Mouse (Mus musculus): ENCODE data around the gene Zfp943.
A peak's percentile ranks its signal among the peaks of the same experiment; 100 is the strongest.

Gene Zfp943

DNA sequence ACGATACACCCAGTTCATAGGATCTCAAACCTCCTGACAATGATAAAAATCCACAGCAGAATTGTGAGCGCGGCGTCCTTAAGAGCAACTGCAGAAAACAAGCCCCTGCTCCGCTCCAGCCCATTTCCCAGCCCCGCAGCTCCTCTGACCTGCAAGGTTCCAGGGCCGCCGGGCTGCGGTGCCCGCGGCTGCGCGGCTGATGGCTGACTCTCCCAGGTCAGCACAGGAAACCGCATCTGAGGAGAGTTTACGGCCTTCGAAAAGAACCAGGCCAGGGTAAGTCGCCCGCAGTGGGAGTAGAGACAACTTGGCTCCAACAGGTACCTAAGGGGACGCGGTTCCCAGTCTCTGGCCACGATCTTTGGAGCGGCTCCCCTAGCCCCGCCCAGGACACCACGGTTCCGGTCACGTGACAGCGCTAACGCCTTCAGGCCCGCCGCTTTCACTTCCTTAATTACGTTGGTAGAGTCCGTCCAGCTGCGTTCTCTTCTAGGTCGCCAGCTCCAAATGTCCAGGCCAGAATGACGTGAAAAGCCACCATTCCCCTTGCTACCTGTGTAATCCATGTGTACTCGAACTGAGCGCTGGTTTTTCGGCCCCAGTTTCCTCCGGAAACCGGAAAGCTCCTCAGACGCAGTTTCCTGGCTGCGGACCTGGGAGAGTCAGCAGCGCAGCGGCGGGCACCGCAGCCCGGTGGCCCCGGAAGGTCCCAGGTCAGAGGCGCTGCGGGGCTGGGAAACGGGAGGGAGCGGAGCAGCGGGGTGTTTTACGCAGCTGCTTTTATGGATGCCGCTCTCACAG, at the start of gene Zfp943, which contains the start of gene Zfp942:
TSS of gene Zfp943 (plus strand) at position 446 of the 801 bp plus-strand sequence.
TSS of gene Zfp942 (minus strand) at position 358 of the 801 bp plus-strand sequence.
- peak; percentile 77 for DNase-seq

DNA sequence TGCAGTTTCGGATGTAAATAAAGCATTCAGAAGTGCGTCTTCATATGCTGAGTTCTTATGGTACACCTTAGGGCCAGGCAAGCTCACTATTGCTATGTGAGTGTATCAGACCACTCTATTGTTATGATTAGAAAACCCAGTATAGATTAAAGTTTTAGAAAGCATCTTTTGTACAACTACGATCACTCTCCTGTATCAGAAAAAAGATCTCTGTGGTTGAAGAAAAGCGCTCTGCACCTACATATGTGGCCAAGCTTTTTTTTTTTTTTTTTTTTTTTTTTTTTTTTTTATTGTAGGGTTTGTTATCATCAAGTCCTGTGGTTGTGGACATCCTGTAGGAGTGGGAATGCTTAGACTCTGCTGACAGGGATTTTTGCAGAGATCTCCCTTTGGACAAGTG, 950 bp downstream of the Zfp943 start:
- DNase-seq: no peak

- DNase-seq: peak; percentile 7
These were observed 73.2 kb downstream of the Zfp943 start for GRCm38 (mm10) chr17:22035594-22035993.

DNA sequence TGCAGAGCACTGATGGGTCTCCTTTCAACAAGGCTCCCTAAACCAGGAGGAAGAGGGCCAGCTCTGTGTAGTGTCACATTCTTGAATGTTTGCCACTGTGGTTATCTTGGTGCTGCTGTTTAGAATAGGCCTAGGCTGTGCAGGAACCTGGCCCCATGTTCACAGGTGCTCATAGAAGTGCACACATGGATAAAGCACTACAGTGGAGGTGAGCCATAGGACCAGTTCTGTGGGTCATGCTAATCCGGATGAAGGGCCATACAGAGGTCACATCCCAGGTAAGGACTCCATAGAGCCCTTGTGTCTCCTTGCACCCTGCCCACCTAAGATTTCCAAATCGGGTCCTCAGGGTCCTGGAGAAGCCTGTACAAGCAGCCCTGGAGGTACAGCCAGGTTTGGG, 87.1 kb downstream of the Zfp943 start:
- DNase-seq: no peak

DNA sequence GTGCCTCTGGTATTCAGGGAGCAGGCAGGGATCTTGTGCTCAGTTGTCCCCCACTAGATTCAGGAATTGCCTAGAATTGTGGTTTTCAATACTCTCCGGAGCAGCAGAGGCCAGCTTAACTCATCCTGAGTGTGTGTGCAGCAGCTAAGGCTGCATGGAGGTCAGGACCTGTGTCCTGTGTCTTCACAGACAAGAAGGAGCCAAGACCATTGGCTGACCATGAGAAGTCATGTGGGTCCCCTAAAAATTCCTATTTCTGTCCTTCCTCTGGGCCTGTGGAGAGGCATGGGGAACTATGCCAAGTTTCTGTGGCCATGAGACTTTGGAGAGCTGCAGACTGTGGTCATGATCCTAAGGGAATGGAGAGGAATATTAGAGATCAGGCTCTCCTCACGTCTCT, 90.9 kb downstream of the Zfp943 start:
- no peak for DNase-seq

GRCm38 (mm10) chr17:22081031-22081631, 118.8 kb downstream of the Zfp943 start:
- DNase-seq: peak; percentile 23

- DNase-seq: peak; percentile 11
These were observed 120.9 kb downstream of the Zfp943 start for GRCm38 (mm10) chr17:22083224-22083623.

DNA sequence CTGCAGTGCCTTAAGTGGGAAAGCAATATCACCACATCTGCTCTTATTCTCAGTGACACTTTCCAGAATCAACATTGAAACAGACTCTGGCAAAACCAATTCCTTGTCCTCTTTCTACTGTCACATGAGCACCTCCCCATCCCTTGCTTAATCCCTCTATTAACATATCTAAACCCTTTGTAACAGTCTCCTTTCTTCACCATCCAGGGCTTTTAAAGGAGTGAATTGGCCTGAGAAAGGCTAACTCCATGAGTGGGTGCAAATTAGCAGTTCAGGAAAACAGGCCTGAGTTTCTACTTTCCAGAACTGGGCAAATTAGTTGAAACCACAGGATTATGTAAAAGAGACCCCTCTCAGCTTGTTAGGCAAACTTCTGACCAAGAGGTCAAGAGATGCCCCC, 156.4 kb downstream of the Zfp943 start:
- no peak for DNase-seq
